Mouse (Mus musculus) bone marrow, adult 2 months (tissue): ENCODE measurements at regions not wholly inside any gene's neighbourhood (a gene's known extent, or its start where the extent isn't known, plus 50 kb on each side); places are given as distances from the start of the nearest gene placed in this dataset.

Source experiments
- H3K27ac ChIP-seq: fragments of 200-500 bp; 2 replicates; pipeline ENCODE4 v1.5.1; 2012; ENCODE audit warnings: low read depth, mild to moderate bottlenecking, control low read depth, inconsistent platforms, low read length; ENCODE audit not compliant: control insufficient read depth, poor library complexity, insufficient read depth
- H3K4me1 ChIP-seq: fragments of 200-500 bp; 2 replicates; pipeline ENCODE4 v1.6.1; 2011; ENCODE audit warnings: low read length; ENCODE audit not compliant: control insufficient read depth, insufficient read depth
- H3K4me3 ChIP-seq: fragments of 200-500 bp; replicated peaks from 2 replicates; pipeline ENCODE3; 2011; ENCODE audit warnings: mild to moderate bottlenecking, low read depth, low read length, control low read depth; ENCODE audit not compliant: control insufficient read depth
- CTCF ChIP-seq: fragments of 200-500 bp; IDR thresholded peaks from 2 replicates; pipeline ENCODE4 v1.5.1; 2011; ENCODE audit warnings: low read length, control low read depth; ENCODE audit not compliant: control insufficient read depth, insufficient read depth
- POLR2A ChIP-seq: fragments of 200-500 bp; IDR thresholded peaks from 2 replicates; pipeline ENCODE4 v1.6.1; 2011; ENCODE audit warnings: low read depth, mild to moderate bottlenecking, control low read depth, low read length, borderline replicate concordance; ENCODE audit not compliant: control insufficient read depth
- WGBS: fragments of 180-500 bp; shearing (Covaris S2); methylation state at CpG from one replicate; pipeline ENCODE4 v1.1.7; 2018; 5-methylcytosine and 5-hydroxymethylcytosine counted together

GRCm38 (mm10) chr5:133656837-133657236 is 442.7 kb upstream of the Castor2 start:
- 84% methylated on average over 8 of the region's 8 CpGs for WGBS
- TF ChIP-seq POLR2A (no peak), CTCF (no peak)
- H3K27ac ChIP-seq, result no peak overlapping the region
- H3K4me3 ChIP-seq, result no peak overlapping the region
- H3K4me1 ChIP-seq, result no peaks in the 10 kb centered on the region

GRCm38 (mm10) chr5:133653431-133653830 is 446.1 kb upstream of the Castor2 start:
- TF ChIP-seq POLR2A, result no peak
- TF ChIP-seq CTCF, result no peak
- no peaks in the 10 kb centered on the region for H3K4me1 ChIP-seq
- no peak overlapping the region for H3K4me3 ChIP-seq
- no peak overlapping the region for H3K27ac ChIP-seq
- 67% methylated on average over 1 of the region's 1 CpGs for WGBS

GRCm38 (mm10) chr5:133650246-133650645 is 449.3 kb upstream of the Castor2 start:
- no peak for TF ChIP-seq POLR2A
- no peak for TF ChIP-seq CTCF
- Histone ChIP-seq H3K4me1 (no peaks in the 10 kb centered on the region), H3K27ac (no peak overlapping the region), H3K4me3 (no peak overlapping the region)
- WGBS, result 87% methylated on average over 3 of the region's 3 CpGs

GRCm38 (mm10) chr5:133645696-133646195 is 453.8 kb upstream of the Castor2 start:
- WGBS, result 81% methylated on average over 3 of the region's 3 CpGs
- no peak for TF ChIP-seq POLR2A
- TF ChIP-seq CTCF, result no peak
- Histone ChIP-seq H3K4me1 (no peaks in the 10 kb centered on the region), H3K27ac (no peak overlapping the region), H3K4me3 (no peak overlapping the region)

- Histone ChIP-seq H3K4me1 (no peaks in the 10 kb centered on the region), H3K27ac (no peak overlapping the region), H3K4me3 (no peak overlapping the region)
- TF ChIP-seq POLR2A, result no peak
- no peak for TF ChIP-seq CTCF
- 73% methylated on average over 2 of the region's 2 CpGs for WGBS
Observed at GRCm38 (mm10) chr5:133643326-133643725, 456.2 kb upstream of the Castor2 start.

GRCm38 (mm10) chr5:133634481-133634880 is 465.0 kb upstream of the Castor2 start:
- no peak overlapping the region for H3K4me3 ChIP-seq
- WGBS, result 56% methylated on average over 5 of the region's 5 CpGs
- H3K27ac ChIP-seq, result no peak overlapping the region
- TF ChIP-seq CTCF (no peak), POLR2A (no peak)
- no peaks in the 10 kb centered on the region for H3K4me1 ChIP-seq

GRCm38 (mm10) chr5:133631812-133632211 is 467.7 kb upstream of the Castor2 start:
- TF ChIP-seq CTCF (no peak), POLR2A (no peak)
- H3K4me1 ChIP-seq, result no peaks in the 10 kb centered on the region
- no peak overlapping the region for H3K27ac ChIP-seq
- H3K4me3 ChIP-seq, result no peak overlapping the region

GRCm38 (mm10) chr5:133619347-133619746 is 480.2 kb upstream of the Castor2 start:
- 79% methylated on average over 8 of the region's 8 CpGs for WGBS
- TF ChIP-seq POLR2A, result no peak
- no peak for TF ChIP-seq CTCF

GRCm38 (mm10) chr5:133601241-133601739 is 498.2 kb upstream of the Castor2 start:
- no peak for TF ChIP-seq POLR2A
- no peak for TF ChIP-seq CTCF
- 74% methylated on average over 8 of the region's 8 CpGs for WGBS
- H3K4me1 ChIP-seq, result no peaks in the 10 kb centered on the region
- no peak overlapping the region for H3K27ac ChIP-seq
- no peak overlapping the region for H3K4me3 ChIP-seq

More at GRCm38 (mm10) chr5:133619347-133619746, 480.2 kb upstream of the Castor2 start:
- no peaks in the 10 kb centered on the region for H3K4me1 ChIP-seq
- no peak overlapping the region for H3K4me3 ChIP-seq
- no peak overlapping the region for H3K27ac ChIP-seq
